Mouse (Mus musculus) liver, postnatal 0 days (tissue): ENCODE results near the gene Slc16a3.

Source experiments
- CTCF ChIP-seq: sonication (generic); IDR thresholded peaks from 2 replicates; pipeline ENCODE4 v1.5.1; 2016; ENCODE audit warnings: antibody characterized with exemption, low read depth
- EP300 ChIP-seq: IDR thresholded peaks from 2 replicates; pipeline ENCODE4 v1.6.1; 2016; ENCODE audit warnings: antibody characterized with exemption, low read depth, mild to moderate bottlenecking

GRCm38 (mm10) chr11:121004281-121004680, 56.0 kb downstream of the Slc16a3 start:
- TF ChIP-seq EP300 (no peak), CTCF (no peak)
